Mouse (Mus musculus) liver, embryonic 14.5 days (tissue): ENCODE results near the gene Pik3ap1. TPM values are rescaled to one million over a fixed set of nuclear protein-coding genes. Genes with fewer than 3 reads are reported as not detected.

Source experiments
- ATAC-seq: fragments of 200-750 bp; cut with Nextera tagmentation; 2 replicates; pipeline ENCODE4 v1.8.0; 2017; ENCODE audit warnings: moderate number of reproducible peaks, mild to moderate bottlenecking, moderate library complexity; ENCODE audit not compliant: insufficient read depth
- DNase-seq, 3 experiments: peaks; one replicate each; pipeline ENCODE4 v3.0.0-alpha.2; 2012 to 2013; ENCODE audit warnings: low read depth in 3 of 3, low spot score in 3 of 3
- H3K27ac ChIP-seq: fragments of 300-500 bp; sonication (generic); 2 replicates; pipeline ENCODE4 v1.5.1; 2014; ENCODE audit warnings: moderate library complexity, mild to moderate bottlenecking, control low read depth, inconsistent platforms
- H3K27me3 ChIP-seq: fragments of 300-500 bp; sonication (generic); 2 replicates; pipeline ENCODE4 v1.6.1; 2014; ENCODE audit warnings: mild to moderate bottlenecking, low read length, moderate library complexity; ENCODE audit not compliant: control insufficient read depth, insufficient read depth
- H3K36me3 ChIP-seq: fragments of 300-500 bp; sonication (generic); replicated peaks from 2 replicates; pipeline ENCODE4 v1.6.1; 2014; ENCODE audit warnings: low read depth; ENCODE audit not compliant: control insufficient read depth, insufficient read depth
- H3K4me1 ChIP-seq, 2 experiments: fragments of 200-500 bp in 1 of 2; fragments of 300-500 bp in 1 of 2; sonication (generic) in 1 of 2; replicated peaks; 2 replicates each; pipeline ENCODE4 v1.6.1; 2012 to 2014; ENCODE audit warnings: antibody characterized with exemption in 1 of 2, inconsistent platforms in 1 of 2, low read length in 1 of 2; ENCODE audit not compliant: control insufficient read depth in 2 of 2, insufficient read depth in 2 of 2
- H3K4me2 ChIP-seq: fragments of 300-500 bp; sonication (generic); 2 replicates; pipeline ENCODE4 v1.6.1; 2014; ENCODE audit warnings: low read depth, mild to moderate bottlenecking, control low read depth, moderate library complexity
- H3K4me3 ChIP-seq, 2 experiments: fragments of 200-500 bp in 1 of 2; fragments of 300-500 bp in 1 of 2; sonication (generic) in 1 of 2; 2 replicates each; pipeline ENCODE4 v1.5.1; 2012 to 2014; ENCODE audit warnings: low read depth in 2 of 2, low read length in 2 of 2, mild to moderate bottlenecking in 2 of 2, control low read depth in 1 of 2, inconsistent platforms in 1 of 2, moderate library complexity in 1 of 2; ENCODE audit not compliant: insufficient read depth in 1 of 2
- H3K9ac ChIP-seq: fragments of 300-500 bp; sonication (generic); replicated peaks from 2 replicates; pipeline ENCODE4 v1.6.1; 2014; ENCODE audit warnings: mild to moderate bottlenecking, control low read depth, moderate library complexity
- H3K9me3 ChIP-seq: fragments of 300-500 bp; sonication (generic); 2 replicates; pipeline ENCODE4 v1.6.1; 2016; ENCODE audit warnings: low read length, mixed read lengths; ENCODE audit not compliant: control insufficient read depth
- CTCF ChIP-seq: IDR thresholded peaks from 2 replicates; pipeline ENCODE4 v1.5.1; 2016; ENCODE audit warnings: antibody characterized with exemption, low read depth, control low read depth
- EP300 ChIP-seq: IDR thresholded peaks from 2 replicates; pipeline ENCODE4 v1.6.1; 2016; ENCODE audit warnings: antibody characterized with exemption, low read depth
- WGBS: fragments of 180-500 bp; shearing (Covaris S2); extraction: QIAGEN DNeasy Blood & Tissue Kit; methylation state at CpG from one replicate; pipeline ENCODE4 v1.1.7; 2014; ENCODE audit not compliant: insufficient replicate concordance; 5-methylcytosine and 5-hydroxymethylcytosine counted together
- polyA plus RNA-seq, 2 experiments: library from polyadenylated mRNA; depleted of rRNA in 1 of 2; stranded (reverse) in 1 of 2; unstranded in 1 of 2; fragments of >200 nt; fragmentation: Nextera tagmentation in 1 of 2; extraction: Ambion mirVana in 1 of 2; gene quantifications; 2 replicates each; pipeline versions ENCODE4 v1.2.1 to v1.2.3; 2012 to 2014

The Pik3ap1 gene
- polyA plus RNA-seq, 2 experiments: 3.8 to 4.9 TPM

DNA sequence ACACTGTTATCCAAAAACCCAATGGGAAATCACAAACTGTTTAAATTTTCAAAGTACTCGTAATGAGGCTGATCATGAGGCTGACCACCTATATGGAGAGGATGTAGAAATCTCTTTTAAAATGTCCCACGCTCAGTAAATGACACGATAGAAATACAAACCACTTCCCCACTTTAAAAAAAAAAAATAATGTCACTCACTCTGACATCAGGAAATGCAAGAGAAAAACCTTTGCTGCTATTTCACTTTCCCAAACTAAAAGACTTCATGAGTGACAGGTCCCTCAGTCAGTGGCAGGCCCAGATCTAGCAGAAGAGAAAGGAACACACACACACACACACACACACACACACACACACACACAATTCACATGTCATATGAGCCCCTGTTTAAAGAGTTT is 49.2 kb downstream of the Pik3ap1 start:
- no peak overlapping the region for H3K9ac ChIP-seq
- no peaks in the 10 kb centered on the region for H3K27me3 ChIP-seq
- no peaks in the 10 kb centered on the region for H3K36me3 ChIP-seq
- H3K4me1 ChIP-seq: peaks cover 0 to 6% of the 10 kb centered on the region in 2 experiments; a peak in 1 of 4 replicates
- 35% methylated on average over 3 of the region's 3 CpGs for WGBS
- TF ChIP-seq EP300: no peak
- no peak for TF ChIP-seq CTCF
- H3K27ac ChIP-seq: no peak overlapping the region
- DNase-seq: no peak
- no peak for ATAC-seq
- no peaks in the 10 kb centered on the region for H3K9me3 ChIP-seq
- H3K4me3 ChIP-seq: no peak overlapping the region
- H3K4me2 ChIP-seq: no peak overlapping the region

DNA sequence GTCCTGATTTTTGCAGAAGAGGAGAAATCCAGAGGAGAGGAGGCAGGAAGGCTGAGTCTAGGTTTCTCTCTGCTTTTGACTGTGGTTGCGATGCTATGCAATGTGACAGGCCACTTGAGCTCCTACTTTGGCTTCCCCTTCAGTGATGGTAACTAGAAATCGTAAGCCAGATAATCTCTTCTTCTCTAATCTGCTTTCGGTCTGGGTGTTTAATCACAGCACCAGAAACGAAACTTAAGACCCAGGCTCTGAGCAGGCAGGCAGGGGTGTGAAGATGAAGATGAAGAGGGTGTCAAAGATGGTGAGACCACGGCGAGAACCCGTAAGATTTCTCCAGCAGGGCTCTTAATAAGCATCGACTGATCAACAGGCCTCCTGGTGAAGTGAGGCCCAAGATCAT is 51.9 kb downstream of the Pik3ap1 start:
- H3K4me1 ChIP-seq: no peaks in the 10 kb centered on the region
- H3K9ac ChIP-seq: no peak overlapping the region
- H3K4me3 ChIP-seq: no peak overlapping the region
- 61% methylated on average over 8 of the region's 8 CpGs for whole genome bisulfite sequencing
- no peak overlapping the region for H3K27ac ChIP-seq
- no peaks in the 10 kb centered on the region for H3K27me3 ChIP-seq
- H3K9me3 ChIP-seq: no peaks in the 10 kb centered on the region
- no peak for ATAC-seq
- H3K4me2 ChIP-seq: no peak overlapping the region
- DNase-seq: no peak
- no peak for TF ChIP-seq CTCF
- no peak for TF ChIP-seq EP300
- H3K36me3 ChIP-seq: no peaks in the 10 kb centered on the region

DNA sequence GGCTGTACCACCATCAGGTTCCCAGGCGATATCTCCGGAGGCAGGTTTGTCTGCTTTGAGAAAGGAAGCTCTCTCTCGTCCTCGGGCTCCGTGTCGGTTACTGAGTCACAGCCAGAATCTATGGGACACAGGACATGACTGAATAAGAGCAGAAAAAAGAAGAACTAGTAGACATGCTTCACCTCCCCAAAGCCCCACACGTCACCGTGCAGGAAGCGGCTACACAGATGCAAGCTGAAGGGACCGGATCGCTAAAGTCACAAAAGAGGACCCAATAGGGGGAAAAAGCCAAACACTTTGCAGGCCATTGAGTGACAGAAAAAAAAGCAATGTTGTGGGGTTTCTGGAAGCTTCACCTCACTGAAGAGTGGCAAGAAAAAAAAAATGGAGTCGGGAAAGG is 52.7 kb downstream of the Pik3ap1 start:
- no peak for ATAC-seq
- Histone ChIP-seq H3K4me3 (no peak overlapping the region), H3K9ac (no peak overlapping the region), H3K4me2 (no peak overlapping the region), H3K36me3 (no peaks in the 10 kb centered on the region), H3K9me3 (no peaks in the 10 kb centered on the region), H3K27me3 (no peaks in the 10 kb centered on the region), H3K27ac (no peak overlapping the region), H3K4me1 (no peaks in the 10 kb centered on the region)
- TF ChIP-seq EP300 (no peak), CTCF (no peak)
- DNase-seq: no peak
- 11% methylated on average over 12 of the region's 12 CpGs for WGBS

DNA sequence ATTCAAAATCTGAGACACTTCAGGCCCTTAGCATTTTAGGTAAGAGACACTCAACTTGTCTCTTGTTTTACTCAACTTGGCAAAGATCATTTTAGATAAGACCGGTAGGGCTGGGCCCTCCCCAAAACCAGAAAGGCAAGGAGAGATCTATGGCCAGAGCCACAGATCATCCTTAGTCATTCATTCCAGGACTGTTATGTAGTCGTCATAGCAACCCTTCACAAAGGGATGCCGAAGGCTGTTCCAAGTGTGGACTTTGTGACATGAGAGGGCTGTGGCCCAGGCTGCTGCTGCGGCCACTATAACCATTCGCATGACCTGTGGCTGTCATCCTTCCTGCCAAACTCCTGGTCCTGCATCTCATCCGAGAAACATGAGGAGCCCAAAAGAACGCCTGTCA is 54.5 kb downstream of the Pik3ap1 start:
- Histone ChIP-seq H3K9ac (no peak overlapping the region), H3K4me2 (no peak overlapping the region), H3K9me3 (no peaks in the 10 kb centered on the region), H3K4me1 (no peaks in the 10 kb centered on the region), H3K27ac (no peak overlapping the region), H3K27me3 (no peaks in the 10 kb centered on the region), H3K36me3 (no peaks in the 10 kb centered on the region), H3K4me3 (no peak overlapping the region)
- 68% methylated on average over 7 of the region's 7 CpGs for WGBS
- no peak for ATAC-seq
- TF ChIP-seq CTCF (no peak), EP300 (no peak)
- DNase-seq: no peak

DNA sequence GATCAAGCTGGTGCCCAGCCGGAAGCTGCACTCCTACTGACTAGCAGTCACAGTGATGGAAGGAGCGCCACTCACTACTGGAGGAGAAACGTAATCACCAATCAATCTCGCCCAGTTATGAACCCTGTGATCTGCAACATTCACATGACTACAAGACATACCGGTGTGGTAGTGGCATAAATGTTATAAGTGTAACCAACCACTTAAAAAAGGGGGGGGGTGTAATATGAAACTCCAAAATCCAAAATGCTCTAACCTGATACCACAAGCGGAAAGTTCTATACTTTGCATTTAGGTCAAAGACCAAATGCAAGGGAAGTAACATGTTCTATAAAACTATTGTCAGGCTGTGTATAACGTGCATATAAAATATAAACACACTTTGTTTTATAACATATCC is 54.9 kb downstream of the Pik3ap1 start:
- TF ChIP-seq CTCF (no peak), EP300 (no peak)

More for the DNA sequence above, 54.9 kb downstream of the Pik3ap1 start:
- Histone ChIP-seq H3K27me3 (no peaks in the 10 kb centered on the region), H3K4me2 (no peak overlapping the region), H3K27ac (no peak overlapping the region), H3K9ac (no peak overlapping the region), H3K36me3 (no peaks in the 10 kb centered on the region), H3K4me3 (no peak overlapping the region), H3K9me3 (no peaks in the 10 kb centered on the region), H3K4me1 (no peaks in the 10 kb centered on the region)
- DNase-seq (no peak), ATAC-seq (no peak)
- WGBS: 75% methylated on average over 7 of the region's 7 CpGs
